Mouse (Mus musculus): ENCODE measurements around the gene Ireb2. TPM values are rescaled to one million over a fixed set of nuclear protein-coding genes. Genes with fewer than 3 reads are reported as not detected.
"Not testable (repeated sequence)": the region's sequence is repeated elsewhere in the genome, so short reads cannot be mapped to it uniquely, and the experiment has no call there.

Gene Ireb2
- polyA plus RNA-seq, 1 experiment from 2014 or later = 49.5 TPM

GRCm38 (mm10) chr9:54844556-54845176, 18.9 kb upstream of the Ireb2 start:
- Histone ChIP-seq H3K4me2 (replicated peaks) (no peak overlapping the region), H3K36me3 (no peaks in the 10 kb centered on the region), H3K27ac (no peak overlapping the region), H3K4me1 (replicated peaks) (no peaks in the 10 kb centered on the region), H3K9me3 (no peaks in the 10 kb centered on the region), H3K9ac (replicated peaks) (no peak overlapping the region), H3K4me3 (replicated peaks) (no peak overlapping the region), H3K27me3 (no peaks in the 10 kb centered on the region)
- ATAC-seq = no peak
- WGBS = 77% methylated on average over 3 of the region's 3 CpGs

GRCm38 (mm10) chr9:54848203-54848602, 15.4 kb upstream of the Ireb2 start:
- Histone ChIP-seq H3K9me3 (no peaks in the 10 kb centered on the region), H3K27me3 (no peaks in the 10 kb centered on the region), H3K4me3 (replicated peaks) (no peak overlapping the region), H3K4me2 (replicated peaks) (no peak overlapping the region), H3K9ac (replicated peaks) (no peak overlapping the region), H3K36me3 (no peaks in the 10 kb centered on the region), H3K27ac (no peak overlapping the region), H3K4me1 (replicated peaks) (no peaks in the 10 kb centered on the region)
- ATAC-seq = no peak

- H3K9me3 ChIP-seq; H3K27ac ChIP-seq; H3K9ac ChIP-seq (replicated peaks); H3K27me3 ChIP-seq; H3K4me2 ChIP-seq (replicated peaks); ATAC-seq; H3K36me3 ChIP-seq; H3K4me3 ChIP-seq (replicated peaks); H3K4me1 ChIP-seq (replicated peaks): not testable (repeated sequence)
- WGBS = 84% methylated on average over 6 of the region's 6 CpGs
Measured at GRCm38 (mm10) chr9:54853036-54853435, 10.6 kb upstream of the Ireb2 start.

DNA sequence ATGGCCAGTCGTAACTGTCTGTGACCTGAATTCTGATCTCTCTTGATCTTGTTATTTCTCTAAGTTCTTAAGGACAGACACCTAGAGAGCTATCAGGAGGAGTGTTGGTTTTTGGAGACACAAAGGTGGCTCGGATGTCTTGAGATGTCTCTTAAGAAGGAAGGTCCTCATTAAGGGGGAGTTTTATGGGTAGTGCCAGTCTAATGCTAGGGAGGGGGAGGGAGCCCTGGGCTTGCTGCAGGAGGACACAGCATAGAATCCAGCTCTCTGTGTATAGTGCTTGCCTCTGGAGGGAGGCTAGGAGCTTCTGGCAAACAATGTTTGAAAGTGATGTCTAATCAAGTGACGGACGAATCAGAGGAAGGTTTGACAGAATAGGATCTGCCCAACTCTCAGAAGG, 10.0 kb upstream of the Ireb2 start:
- Histone ChIP-seq H3K9ac (replicated peaks) (no peak overlapping the region), H3K27ac (no peak overlapping the region), H3K9me3 (no peaks in the 10 kb centered on the region), H3K27me3 (no peaks in the 10 kb centered on the region), H3K4me2 (replicated peaks) (no peak overlapping the region), H3K4me1 (replicated peaks) (no peaks in the 10 kb centered on the region), H3K4me3 (replicated peaks) (no peak overlapping the region), H3K36me3 (no peaks in the 10 kb centered on the region)
- WGBS = 78% methylated on average over 4 of the region's 4 CpGs
- no peak for ATAC-seq

DNA sequence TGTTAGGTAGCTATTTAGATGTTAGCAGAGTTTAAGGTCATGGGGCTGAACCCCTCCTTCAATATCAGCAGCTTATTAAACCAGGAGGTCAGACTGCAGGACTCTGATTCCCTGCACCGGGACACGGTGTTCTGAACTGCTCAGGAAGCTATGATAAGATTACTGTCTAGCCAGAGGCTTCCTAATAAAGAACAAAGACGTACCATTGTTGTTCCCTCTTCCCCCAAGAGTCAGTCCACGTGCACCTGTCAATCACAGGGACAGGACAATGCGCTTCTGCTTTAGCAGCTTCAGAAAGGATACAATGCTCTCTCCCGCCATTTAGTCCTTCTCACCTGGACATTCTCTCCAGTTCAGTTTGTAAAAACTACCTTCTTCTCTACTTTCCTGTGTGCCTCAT, 8.0 kb upstream of the Ireb2 start:
- H3K4me2 ChIP-seq (replicated peaks) = no peak overlapping the region
- ATAC-seq = no peak
- WGBS = 17% methylated on average over 6 of the region's 6 CpGs

GRCm38 (mm10) chr9:54856121-54856520, 7.5 kb upstream of the Ireb2 start:
- 67% methylated on average over 6 of the region's 6 CpGs for WGBS
- no peak overlapping the region for H3K9ac ChIP-seq (replicated peaks)
- no peak overlapping the region for H3K4me2 ChIP-seq (replicated peaks)
- H3K9me3 ChIP-seq = no peaks in the 10 kb centered on the region
- no peaks in the 10 kb centered on the region for H3K27me3 ChIP-seq
- no peaks in the 10 kb centered on the region for H3K36me3 ChIP-seq
- no peaks in the 10 kb centered on the region for H3K4me1 ChIP-seq (replicated peaks)
- ATAC-seq = no peak
- H3K4me3 ChIP-seq (replicated peaks) = no peak overlapping the region
- no peak overlapping the region for H3K27ac ChIP-seq

More for the DNA sequence above, 8.0 kb upstream of the Ireb2 start:
- Histone ChIP-seq H3K4me1 (replicated peaks) (no peaks in the 10 kb centered on the region), H3K4me3 (replicated peaks) (no peak overlapping the region), H3K27me3 (no peaks in the 10 kb centered on the region), H3K27ac (no peak overlapping the region), H3K36me3 (no peaks in the 10 kb centered on the region), H3K9ac (replicated peaks) (no peak overlapping the region), H3K9me3 (no peaks in the 10 kb centered on the region)

DNA sequence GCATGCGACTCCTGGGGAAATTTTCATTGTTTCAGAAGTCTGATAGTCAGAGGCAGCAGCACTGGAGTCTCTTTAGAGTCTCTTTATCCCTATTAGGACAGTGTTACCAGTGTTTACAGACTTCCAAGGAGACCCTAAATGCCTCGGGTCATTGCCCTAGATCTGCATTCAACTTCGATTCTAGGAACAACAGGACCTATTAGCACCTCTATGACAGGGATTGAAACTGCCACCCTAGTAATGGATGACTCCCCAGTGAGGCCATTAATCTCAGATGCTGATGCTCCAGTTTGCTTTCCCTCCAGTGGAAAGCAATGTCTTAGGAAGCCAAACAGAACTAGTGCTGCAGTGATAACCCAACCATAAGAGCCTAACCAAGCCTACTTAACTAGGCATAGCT, 6.1 kb upstream of the Ireb2 start:
- Histone ChIP-seq H3K4me2 (replicated peaks) (no peak overlapping the region), H3K9ac (replicated peaks) (no peak overlapping the region), H3K9me3 (no peaks in the 10 kb centered on the region), H3K4me1 (replicated peaks) (no peaks in the 10 kb centered on the region; the same call in 1 of the 2 replicates), H3K36me3 (no peaks in the 10 kb centered on the region), H3K27ac (no peak overlapping the region), H3K27me3 (no peaks in the 10 kb centered on the region), H3K4me3 (replicated peaks) (no peak overlapping the region)
- ATAC-seq = no peak
- 34% methylated on average over 3 of the region's 3 CpGs for WGBS

DNA sequence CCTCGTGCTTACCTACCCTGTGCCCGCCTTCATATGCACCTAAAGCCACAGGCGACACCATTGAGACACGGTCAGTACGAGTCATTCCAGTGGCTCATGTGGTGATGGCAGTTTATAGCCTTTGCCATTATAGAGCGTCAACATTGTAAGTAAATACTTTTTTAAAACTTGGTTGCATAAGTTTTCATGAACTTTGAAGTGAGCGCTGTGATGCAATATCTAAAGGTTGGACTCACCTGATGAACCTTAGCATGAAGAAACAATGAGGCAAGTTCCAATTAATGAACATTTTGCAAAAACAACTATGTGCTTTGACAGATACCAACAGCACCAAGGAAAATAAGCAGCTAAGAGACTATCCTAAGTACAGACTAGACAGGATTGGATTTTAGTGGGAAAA, 3.1 kb upstream of the Ireb2 start:
- no peak overlapping the region for H3K27ac ChIP-seq
- no peak for ATAC-seq
- H3K4me1 ChIP-seq (replicated peaks) = peaks cover 17% of the 10 kb centered on the region
- WGBS = 91% methylated on average over 7 of the region's 7 CpGs
- no peak overlapping the region for H3K4me2 ChIP-seq (replicated peaks)
- no peak overlapping the region for H3K9ac ChIP-seq (replicated peaks)
- H3K36me3 ChIP-seq = peaks cover 3% of the 10 kb centered on the region
- H3K4me3 ChIP-seq (replicated peaks) = no peak overlapping the region
- H3K9me3 ChIP-seq = no peaks in the 10 kb centered on the region
- no peaks in the 10 kb centered on the region for H3K27me3 ChIP-seq

DNA sequence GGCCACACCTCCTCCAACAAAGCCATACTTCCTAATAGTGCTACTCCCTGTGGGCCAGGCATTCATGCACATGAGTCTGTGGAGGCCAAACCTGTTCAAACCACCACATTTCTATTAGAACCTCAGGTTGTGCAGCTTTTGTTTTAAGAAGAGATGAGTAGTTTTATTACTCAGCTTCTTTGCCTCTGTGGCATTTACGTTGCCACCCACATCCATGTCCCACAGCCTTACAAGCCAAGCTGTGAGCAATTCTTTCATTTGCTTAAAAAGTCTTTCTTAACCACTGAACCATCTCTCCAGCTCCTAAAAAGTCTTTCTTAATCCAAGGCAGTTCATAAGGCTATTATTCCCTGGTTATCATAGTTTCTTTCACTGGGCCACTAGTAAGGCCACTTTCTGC, 15.2 kb downstream of the Ireb2 start:
- 100% methylated on average over 1 of the region's 1 CpGs for WGBS
- no peaks in the 10 kb centered on the region for H3K9me3 ChIP-seq
- H3K4me3 ChIP-seq (replicated peaks) = no peak overlapping the region
- no peak for ATAC-seq
- no peaks in the 10 kb centered on the region for H3K4me1 ChIP-seq (replicated peaks)
- no peak overlapping the region for H3K27ac ChIP-seq
- H3K36me3 ChIP-seq = peaks cover 42% of the 10 kb centered on the region
- no peak overlapping the region for H3K4me2 ChIP-seq (replicated peaks)
- no peaks in the 10 kb centered on the region for H3K27me3 ChIP-seq
- H3K9ac ChIP-seq (replicated peaks) = no peak overlapping the region

DNA sequence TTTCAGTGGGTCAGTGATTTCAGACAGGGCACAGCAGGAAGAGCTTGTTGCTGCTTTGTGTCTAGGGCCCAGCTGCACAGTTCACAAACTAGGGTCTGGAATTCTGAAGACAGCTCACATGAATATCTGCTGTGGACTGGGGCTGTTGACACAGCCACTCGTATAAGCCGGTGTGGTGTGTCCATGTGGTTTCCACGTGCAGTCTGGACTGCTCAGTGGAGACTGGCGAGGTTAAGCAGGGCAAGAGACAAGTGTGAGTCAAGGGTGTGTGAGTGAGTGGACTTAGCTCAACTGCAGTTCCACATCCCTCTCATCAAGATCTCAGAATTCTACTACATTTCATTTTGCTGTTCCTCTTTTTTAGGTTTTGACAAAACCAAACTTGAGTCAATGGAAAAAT, 28.5 kb downstream of the Ireb2 start:
- no peak overlapping the region for H3K4me3 ChIP-seq (replicated peaks)
- H3K27me3 ChIP-seq = no peaks in the 10 kb centered on the region
- H3K27ac ChIP-seq = no peak overlapping the region
- H3K36me3 ChIP-seq = peaks cover 67% of the 10 kb centered on the region
- no peaks in the 10 kb centered on the region for H3K4me1 ChIP-seq (replicated peaks)
- ATAC-seq = no peak
- H3K9ac ChIP-seq (replicated peaks) = no peak overlapping the region
- H3K9me3 ChIP-seq = no peaks in the 10 kb centered on the region
- H3K4me2 ChIP-seq (replicated peaks) = no peak overlapping the region
- 87% methylated on average over 4 of the region's 4 CpGs for WGBS

GRCm38 (mm10) chr9:54897097-54897496, 33.5 kb downstream of the Ireb2 start:
- no peak overlapping the region for H3K27ac ChIP-seq
- 91% methylated on average over 3 of the region's 3 CpGs for WGBS

GRCm38 (mm10) chr9:54909446-54909845, 45.9 kb downstream of the Ireb2 start:
- Histone ChIP-seq H3K4me3 (replicated peaks) (no peak overlapping the region), H3K27me3 (no peaks in the 10 kb centered on the region), H3K36me3 (peaks cover 42% of the 10 kb centered on the region), H3K4me1 (replicated peaks) (no peaks in the 10 kb centered on the region), H3K9ac (replicated peaks) (no peak overlapping the region), H3K4me2 (replicated peaks) (no peak overlapping the region), H3K9me3 (no peaks in the 10 kb centered on the region), H3K27ac (no peak overlapping the region)
- ATAC-seq = no peak
- 95% methylated on average over 5 of the region's 5 CpGs for WGBS

More at GRCm38 (mm10) chr9:54897097-54897496, 33.5 kb downstream of the Ireb2 start:
- H3K9me3 ChIP-seq = no peaks in the 10 kb centered on the region
- H3K9ac ChIP-seq (replicated peaks) = no peak overlapping the region
- H3K4me3 ChIP-seq (replicated peaks) = no peak overlapping the region
- no peak for ATAC-seq
- H3K27me3 ChIP-seq = no peaks in the 10 kb centered on the region
- peaks cover 66% of the 10 kb centered on the region for H3K36me3 ChIP-seq
- H3K4me1 ChIP-seq (replicated peaks) = no peaks in the 10 kb centered on the region
- no peak overlapping the region for H3K4me2 ChIP-seq (replicated peaks)

DNA sequence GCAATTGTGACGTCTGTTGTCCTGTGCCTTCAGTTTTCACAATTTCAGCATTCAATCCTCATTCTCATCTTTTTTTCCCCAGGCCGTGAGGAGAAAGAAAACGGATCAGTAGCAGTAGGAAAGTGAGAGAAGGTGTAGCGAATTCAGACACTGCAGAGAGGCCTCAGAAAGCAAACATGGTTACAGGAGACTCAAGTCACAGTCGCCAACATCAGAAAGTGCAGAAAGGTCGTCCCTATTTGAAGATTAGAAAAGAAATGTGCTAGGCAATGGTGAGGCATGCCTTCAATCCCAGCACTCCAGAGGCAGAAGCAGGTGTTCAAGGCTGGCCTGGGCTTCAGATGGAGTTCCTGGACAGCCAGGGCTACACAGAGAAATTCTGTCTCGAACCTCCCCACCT, 52.0 kb downstream of the Ireb2 start:
- WGBS = 69% methylated on average over 7 of the region's 7 CpGs
- no peaks in the 10 kb centered on the region for H3K9me3 ChIP-seq
- peaks cover 4% of the 10 kb centered on the region for H3K36me3 ChIP-seq
- no peaks in the 10 kb centered on the region for H3K27me3 ChIP-seq
- H3K27ac ChIP-seq = no peak overlapping the region
- H3K4me2 ChIP-seq (replicated peaks) = no peak overlapping the region
- no peak for ATAC-seq
- H3K4me3 ChIP-seq (replicated peaks) = no peak overlapping the region
- peaks cover 6% of the 10 kb centered on the region for H3K4me1 ChIP-seq (replicated peaks)
- H3K9ac ChIP-seq (replicated peaks) = no peak overlapping the region

Data from midbrain, embryonic 13.5 days (tissue).